Mouse (Mus musculus): Measurements from ENCODE around the gene Pacrg. TPM values are rescaled to one million over a fixed set of nuclear protein-coding genes. Genes with fewer than 3 reads are reported as not detected.

The Pacrg gene
- total RNA-seq, 1 experiment from 2014 or later, result 0.35 TPM

DNA sequence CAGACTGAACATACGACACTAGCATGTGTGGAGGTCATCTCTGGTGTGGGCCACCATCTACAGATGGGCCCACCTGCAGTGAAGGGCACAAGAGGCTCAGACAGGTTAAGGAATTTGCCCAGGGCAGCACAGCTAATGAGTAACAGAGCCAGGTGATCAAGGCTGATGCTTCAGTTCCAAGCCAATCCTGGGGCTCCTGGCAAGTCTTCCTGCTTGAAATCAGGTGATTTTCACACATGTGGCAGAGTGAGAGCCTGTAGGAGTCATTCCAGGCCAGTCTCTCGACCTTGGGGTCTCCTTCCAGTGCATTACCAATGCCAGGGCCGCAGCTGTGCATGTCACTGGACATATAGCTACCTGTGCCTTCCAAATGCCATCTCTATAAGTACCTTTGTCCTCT lies 438.6 kb downstream of the Pacrg start:
- ATAC-seq (ENCODE audit: extremely low read depth, insufficient number of reproducible peaks, low FRiP score, poor library complexity, severe bottlenecking), result no peak

DNA sequence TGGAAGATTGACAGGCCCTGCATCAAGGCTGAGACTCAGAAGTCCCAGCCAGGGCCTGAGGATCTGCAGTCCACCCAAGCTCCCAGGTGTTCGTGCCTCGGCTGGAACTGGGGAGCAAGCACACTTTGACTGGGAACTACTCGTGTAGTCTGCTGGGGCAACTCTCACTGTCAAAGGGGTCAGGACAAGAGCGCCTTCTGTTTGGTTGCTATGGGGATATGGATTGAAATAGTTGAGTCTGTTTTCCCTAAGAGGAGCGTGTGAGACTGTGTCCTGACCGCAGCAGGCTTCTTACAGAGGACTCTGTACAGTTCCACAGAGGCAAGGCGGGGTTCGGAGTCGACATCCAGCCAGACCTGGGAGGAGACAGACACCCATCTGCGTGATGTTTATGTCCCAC lies 440.4 kb downstream of the Pacrg start:
- no peak for ATAC-seq (ENCODE audit: extremely low read depth, insufficient number of reproducible peaks, low FRiP score, poor library complexity, severe bottlenecking)

DNA sequence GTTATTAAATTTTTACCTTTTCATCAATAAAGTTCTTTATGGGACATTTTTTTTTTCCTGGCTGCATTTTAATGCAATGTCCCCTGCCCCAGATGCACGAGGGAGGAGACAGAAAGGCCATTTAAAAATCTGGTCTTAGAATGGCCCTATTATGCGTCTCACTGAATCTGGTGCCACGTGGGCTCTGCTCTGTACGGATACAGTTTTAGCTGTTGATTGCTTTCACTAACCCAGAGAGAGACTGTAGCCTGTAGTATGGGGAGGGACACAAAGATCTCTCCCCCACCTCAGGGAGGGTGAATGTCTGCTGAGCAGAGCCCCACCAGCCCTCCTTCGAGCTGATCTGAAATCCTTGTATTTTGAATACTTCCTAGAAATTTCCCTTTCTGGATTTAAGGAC lies 441.2 kb downstream of the Pacrg start:
- ATAC-seq (ENCODE audit: extremely low read depth, insufficient number of reproducible peaks, low FRiP score, poor library complexity, severe bottlenecking), result no peak

- no peak for ATAC-seq (ENCODE audit: extremely low read depth, insufficient number of reproducible peaks, low FRiP score, poor library complexity, severe bottlenecking)
Observed at GRCm38 (mm10) chr17:10397924-10398627, 442.0 kb downstream of the Pacrg start.

DNA sequence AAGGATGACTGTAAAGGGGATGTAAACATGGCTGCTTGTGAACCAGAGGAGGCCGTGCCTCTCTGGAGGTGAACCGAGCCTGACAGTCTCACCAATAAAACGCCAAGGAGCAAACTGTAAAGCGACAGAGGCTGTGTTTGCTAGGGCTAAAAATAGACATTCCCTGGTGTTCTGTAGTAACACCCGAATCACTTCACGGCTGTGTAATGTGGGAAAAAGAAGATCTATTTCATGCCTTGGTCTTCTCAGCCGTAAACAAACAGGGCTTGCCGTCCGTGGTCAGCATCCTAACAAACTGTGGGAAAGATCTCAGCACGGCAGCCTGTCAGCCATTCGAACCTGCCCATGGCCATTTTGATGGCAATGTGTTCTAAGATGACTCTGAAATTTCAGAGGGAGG lies 442.8 kb downstream of the Pacrg start:
- no peak for ATAC-seq (ENCODE audit: extremely low read depth, insufficient number of reproducible peaks, low FRiP score, poor library complexity, severe bottlenecking)

DNA sequence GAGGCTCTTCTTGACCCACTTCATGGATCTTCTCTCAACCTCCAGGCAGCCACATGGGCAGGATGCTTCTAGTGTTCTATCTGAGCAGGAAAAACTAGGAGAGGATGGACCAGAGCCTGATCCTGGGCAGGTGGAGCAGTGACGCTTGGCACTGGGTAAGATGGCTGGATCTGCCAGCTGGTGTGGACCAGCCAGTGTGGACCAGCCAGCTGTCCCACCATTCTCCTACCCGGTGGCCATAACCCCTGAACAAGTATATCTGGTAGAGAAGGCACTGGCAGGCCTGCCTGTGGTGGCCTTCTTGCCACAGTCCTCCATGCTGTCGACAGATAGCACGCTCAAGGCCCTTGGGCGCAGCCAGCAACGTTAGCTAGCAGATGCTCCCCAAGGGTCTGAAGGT lies 443.2 kb downstream of the Pacrg start:
- ATAC-seq (ENCODE audit: extremely low read depth, insufficient number of reproducible peaks, low FRiP score, poor library complexity, severe bottlenecking), result no peak

DNA sequence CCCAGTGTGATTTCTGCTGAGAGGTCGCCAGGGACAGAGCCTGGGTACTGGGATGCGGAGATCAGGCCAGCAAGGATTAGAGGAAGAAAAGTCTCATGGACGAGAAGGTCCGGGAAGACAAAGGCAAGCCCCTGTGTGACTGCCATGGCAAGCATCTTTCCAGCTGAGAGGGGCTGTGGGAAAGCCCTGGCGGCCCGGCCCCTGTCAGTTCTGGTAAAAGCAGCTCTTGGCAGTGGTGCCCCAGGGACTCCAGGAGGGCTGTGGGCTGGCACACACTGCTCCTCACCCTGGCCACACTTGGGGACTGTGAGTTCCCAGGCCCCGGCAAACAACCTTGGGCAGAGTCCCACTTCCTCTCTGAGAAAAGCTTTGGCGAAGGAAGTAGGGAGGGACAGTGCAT lies 445.3 kb downstream of the Pacrg start:
- ATAC-seq (ENCODE audit: extremely low read depth, insufficient number of reproducible peaks, low FRiP score, poor library complexity, severe bottlenecking), result no peak

GRCm38 (mm10) chr17:10393766-10394165 lies 446.3 kb downstream of the Pacrg start:
- no peak for ATAC-seq (ENCODE audit: extremely low read depth, insufficient number of reproducible peaks, low FRiP score, poor library complexity, severe bottlenecking)

DNA sequence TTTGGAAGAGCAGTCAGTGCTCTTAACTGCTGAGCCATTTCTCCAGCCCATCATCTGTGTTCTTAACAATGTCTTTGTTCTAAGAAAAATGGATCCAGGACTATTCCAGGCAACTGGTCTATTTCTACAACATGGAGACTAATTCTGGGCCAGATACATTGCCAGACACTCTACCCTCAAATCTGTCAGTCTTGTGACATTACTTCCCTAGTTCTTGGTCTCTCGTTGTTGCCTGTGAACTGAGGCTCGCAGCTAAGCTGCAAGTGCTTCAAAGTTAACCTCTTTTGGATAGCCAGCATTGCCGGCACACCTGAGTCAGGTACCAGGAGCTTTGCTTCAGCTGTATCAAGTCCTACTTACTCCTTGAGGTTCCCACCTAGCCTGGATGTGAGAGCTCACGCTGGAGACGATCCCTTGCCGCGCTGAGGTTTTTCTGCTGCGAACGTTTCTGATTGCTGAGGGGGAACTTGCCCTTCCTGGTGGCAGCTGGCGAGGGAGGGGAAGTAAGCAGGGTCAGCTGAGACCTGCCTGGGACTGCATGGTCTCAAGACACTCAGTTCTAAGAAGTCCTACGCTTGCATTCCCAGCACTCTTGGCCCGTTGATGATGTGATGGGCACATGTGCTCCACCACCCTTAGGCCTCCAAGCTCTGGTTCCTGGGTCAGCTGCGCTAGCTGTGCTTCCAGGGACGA lies 447.6 kb downstream of the Pacrg start:
- ATAC-seq (ENCODE audit: extremely low read depth, insufficient number of reproducible peaks, low FRiP score, poor library complexity, severe bottlenecking), result no peak

GRCm38 (mm10) chr17:10390232-10391172 lies 449.6 kb downstream of the Pacrg start:
- ATAC-seq (ENCODE audit: extremely low read depth, insufficient number of reproducible peaks, low FRiP score, poor library complexity, severe bottlenecking), result no peak

GRCm38 (mm10) chr17:10389740-10390139 lies 450.4 kb downstream of the Pacrg start:
- no peak for ATAC-seq (ENCODE audit: extremely low read depth, insufficient number of reproducible peaks, low FRiP score, poor library complexity, severe bottlenecking)

- no peak for ATAC-seq (ENCODE audit: extremely low read depth, insufficient number of reproducible peaks, low FRiP score, poor library complexity, severe bottlenecking)
Observed at GRCm38 (mm10) chr17:10386548-10386947, 453.6 kb downstream of the Pacrg start.

- no peak for ATAC-seq (ENCODE audit: extremely low read depth, insufficient number of reproducible peaks, low FRiP score, poor library complexity, severe bottlenecking)
Observed at GRCm38 (mm10) chr17:10383406-10383805, 456.7 kb downstream of the Pacrg start.

GRCm38 (mm10) chr17:10378467-10379175 lies 461.5 kb downstream of the Pacrg start:
- no peak for ATAC-seq (ENCODE audit: extremely low read depth, insufficient number of reproducible peaks, low FRiP score, poor library complexity, severe bottlenecking)

- no peak for ATAC-seq (ENCODE audit: extremely low read depth, insufficient number of reproducible peaks, low FRiP score, poor library complexity, severe bottlenecking)
Observed at GRCm38 (mm10) chr17:10377606-10378005, 462.5 kb downstream of the Pacrg start.

- no peak for ATAC-seq (ENCODE audit: extremely low read depth, insufficient number of reproducible peaks, low FRiP score, poor library complexity, severe bottlenecking)
Observed at GRCm38 (mm10) chr17:10374316-10374715, 465.8 kb downstream of the Pacrg start.

DNA sequence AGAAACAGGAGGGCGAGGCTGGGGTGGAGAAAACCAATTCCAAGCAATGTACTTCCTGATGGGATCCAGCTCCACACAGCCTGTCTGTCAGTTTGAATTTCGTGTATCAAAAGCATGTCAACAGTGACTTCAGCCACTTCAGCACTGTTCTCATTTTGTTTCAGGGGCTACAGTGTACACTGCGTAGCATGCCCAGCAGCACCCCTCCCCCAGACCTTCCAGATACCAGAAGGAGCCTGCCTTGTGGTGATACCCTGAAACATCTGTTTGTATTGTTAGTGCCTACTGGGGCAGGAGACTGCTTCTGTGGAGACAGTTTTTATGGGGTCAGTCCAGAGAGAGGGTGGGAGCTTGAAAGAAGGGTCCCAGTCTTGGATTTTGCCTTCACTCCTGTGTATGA lies 466.4 kb downstream of the Pacrg start:
- no peak for ATAC-seq (ENCODE audit: extremely low read depth, insufficient number of reproducible peaks, low FRiP score, poor library complexity, severe bottlenecking)

GRCm38 (mm10) chr17:10372001-10372785 lies 467.9 kb downstream of the Pacrg start:
- ATAC-seq (ENCODE audit: extremely low read depth, insufficient number of reproducible peaks, low FRiP score, poor library complexity, severe bottlenecking), result no peak
